Mouse (Mus musculus): Measurements from ENCODE around the gene Dhrs2. TPM values are rescaled to one million over a fixed set of nuclear protein-coding genes. Genes with fewer than 3 reads are reported as not detected.

Gene Dhrs2
- not detected for polyA plus RNA-seq (2014; fragmentation: Illumina TruSeq; extraction: RNeasy Lipid Tissue Mini Kit (QIAGEN cat#74804))

GRCm38 (mm10) chr14:55221707-55222106, at the start of gene Dhrs2:
TSS of gene Dhrs2 (plus strand) at chr14:55222007.

Other genes starting within 250 kb of the Dhrs2 start
- gene Gm17428, start 245.1 kb upstream of the Dhrs2 start, polyA plus RNA-seq (2014; fragmentation: Illumina TruSeq; extraction: RNeasy Lipid Tissue Mini Kit (QIAGEN cat#74804)): not detected
- gene Myh7, start 227.4 kb upstream of the Dhrs2 start, polyA plus RNA-seq (2014; fragmentation: Illumina TruSeq; extraction: RNeasy Lipid Tissue Mini Kit (QIAGEN cat#74804)): not detected
- 5.4 TPM for gene Ngdn, start 206.6 kb upstream of the Dhrs2 start, polyA plus RNA-seq (2014; fragmentation: Illumina TruSeq; extraction: RNeasy Lipid Tissue Mini Kit (QIAGEN cat#74804))
- 0.46 TPM for gene Zfhx2, start 129.7 kb upstream of the Dhrs2 start, polyA plus RNA-seq (2014; fragmentation: Illumina TruSeq; extraction: RNeasy Lipid Tissue Mini Kit (QIAGEN cat#74804))
- 5.8 TPM for gene Thtpa, start 127.2 kb upstream of the Dhrs2 start, polyA plus RNA-seq (2014; fragmentation: Illumina TruSeq; extraction: RNeasy Lipid Tissue Mini Kit (QIAGEN cat#74804))
- 0.23 TPM for gene Ap1g2, start 115.4 kb upstream of the Dhrs2 start, polyA plus RNA-seq (2014; fragmentation: Illumina TruSeq; extraction: RNeasy Lipid Tissue Mini Kit (QIAGEN cat#74804))
- gene Jph4, start 105.1 kb upstream of the Dhrs2 start, polyA plus RNA-seq (2014; fragmentation: Illumina TruSeq; extraction: RNeasy Lipid Tissue Mini Kit (QIAGEN cat#74804)): 1.2 TPM